In the genomic region with DNA sequence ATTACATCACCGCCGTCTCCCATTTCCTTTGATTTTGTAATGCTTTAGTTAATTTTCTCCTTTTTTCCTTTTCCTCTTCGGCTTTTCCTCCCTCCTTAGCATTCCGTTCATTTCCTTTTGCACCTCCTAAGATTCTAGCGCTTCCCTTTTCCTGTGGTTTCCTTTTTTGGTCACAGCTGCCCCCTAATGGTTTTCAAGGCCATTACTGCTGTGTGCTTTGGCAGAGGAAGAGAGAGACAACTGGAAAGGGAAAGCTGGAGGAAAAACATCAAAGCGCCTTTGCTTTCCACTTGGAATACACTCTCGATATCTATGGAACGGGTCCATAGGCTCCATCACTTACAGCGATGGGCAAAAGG, we compare ENCODE assay signal across 10 mouse cellular contexts. TPM values are rescaled to one million over a fixed set of nuclear protein-coding genes. Genes with fewer than 3 reads are reported as not detected.
A peak's percentile ranks its signal among the peaks of the same experiment; 100 is the strongest.
DNase-seq lines count a peak whose midpoint lies in the region; ATAC-seq and TF ChIP-seq lines count a peak whose summit lies in the region.
"Had no signal": no experiment of that assay in that cellular context is flagged by ENCODE, and none has a peak within 500 bp of the region (broad histone marks: within the 10 kb centered on the region; RNA-seq: fewer than 3 reads in every experiment).

No protein-coding gene starts in this region.

- H3K27me3 ChIP-seq in heart, embryonic 15.5 days = peaks cover 6% of the 10 kb centered on the region; the same call in 1 of the 2 replicates
- H3K27me3 ChIP-seq in limb, embryonic 12.5 days = peaks cover 7% of the 10 kb centered on the region; the same call in 1 of the 2 replicates
- H3K27me3 ChIP-seq in midbrain, embryonic 16.5 days (ENCODE audit: control insufficient read depth, insufficient read depth, low read depth, low read length) = no peaks in the 10 kb centered on the region
- no peaks in the 10 kb centered on the region; the same call in 1 of the 2 replicates for H3K27me3 ChIP-seq in thymus, adult 2 months (ENCODE audit: control insufficient read depth, insufficient read depth, low read length)

- H3K4me1 ChIP-seq in heart, embryonic 15.5 days (replicated peaks) = peaks cover 9% of the 10 kb centered on the region
- peaks cover 33% of the 10 kb centered on the region for H3K4me1 ChIP-seq in limb, embryonic 12.5 days (replicated peaks)
- peaks cover 10% of the 10 kb centered on the region for H3K4me1 ChIP-seq in midbrain, embryonic 16.5 days (ENCODE audit: control insufficient read depth, insufficient read depth, low read length)
- no peaks in the 10 kb centered on the region for H3K4me1 ChIP-seq in thymus, adult 2 months (replicated peaks; ENCODE audit: control insufficient read depth, insufficient read depth, low read length)

- H3K36me3 ChIP-seq in heart, embryonic 15.5 days = no peaks in the 10 kb centered on the region
- no peaks in the 10 kb centered on the region for H3K36me3 ChIP-seq in limb, embryonic 12.5 days
- no peaks in the 10 kb centered on the region for H3K36me3 ChIP-seq in midbrain, embryonic 16.5 days (ENCODE audit: control insufficient read depth, insufficient read depth, low read length)
- H3K36me3 ChIP-seq in thymus, adult 2 months (ENCODE audit: control insufficient read depth, insufficient read depth, low read length) = no peaks in the 10 kb centered on the region
- H3K36me3 ChIP-seq: G1E had no signal

- WGBS in heart, embryonic 15.5 days = 9% methylated on average over 9 of the region's 9 CpGs
- 16% methylated on average over 9 of the region's 9 CpGs for WGBS in limb, embryonic 12.5 days
- 18% methylated on average over 9 of the region's 9 CpGs for WGBS in midbrain, embryonic 16.5 days
- WGBS in thymus, adult 2 months = 15% methylated on average over 9 of the region's 9 CpGs

- no peak for TF ChIP-seq CTCF in thymus, adult 2 months (IDR thresholded peaks at IDR 0.05; ENCODE audit: borderline replicate concordance, control insufficient read depth, extremely low read depth, insufficient read depth, low read length, poor library complexity)

- peak overlapping the region; percentile 47 for H3K4me2 ChIP-seq in heart, embryonic 15.5 days
- H3K4me2 ChIP-seq in limb, embryonic 12.5 days = peak overlapping the region; percentile 34
- H3K4me2 ChIP-seq in midbrain, embryonic 16.5 days (ENCODE audit: low read length) = peak overlapping the region; percentile 29; the same call in 1 of the 2 replicates

- no peaks in the 10 kb centered on the region for H3K9me3 ChIP-seq in heart, embryonic 15.5 days (replicated peaks)
- H3K9me3 ChIP-seq in limb, embryonic 12.5 days = no peaks in the 10 kb centered on the region
- H3K9me3 ChIP-seq in midbrain, embryonic 16.5 days (replicated peaks; ENCODE audit: control insufficient read depth, low read length, poor library complexity, severe bottlenecking) = no peaks in the 10 kb centered on the region
- H3K9me3 ChIP-seq: G1E; megakaryocyte, embryonic 14.5 days had no signal

- peak; percentile 49 for DNase-seq in gastrocnemius, adult 18-20 months (ENCODE audit: low spot score)
- DNase-seq in gastrocnemius, postnatal 25 days = no peak
- DNase-seq in R1 (ENCODE audit: low read depth, low spot score) = peak; percentile 75
- DNase-seq in adrenal gland, adult 18-20 months (ENCODE audit: low spot score in 2 of 2) = no peak
- no peak for DNase-seq in thymus, adult 2 months

- TF ChIP-seq POLR2A in thymus, adult 2 months (IDR thresholded peaks at IDR 0.05; ENCODE audit: control insufficient read depth, extremely low read depth, insufficient read depth, low read length, poor library complexity) = no peak

- no peak overlapping the region for H3K9ac ChIP-seq in heart, embryonic 15.5 days
- H3K9ac ChIP-seq in limb, embryonic 12.5 days (replicated peaks) = no peak overlapping the region
- no peak overlapping the region for H3K9ac ChIP-seq in midbrain, embryonic 16.5 days (ENCODE audit: low read depth, low read length)

- no peak for ATAC-seq in heart, embryonic 15.5 days (replicated peaks; ENCODE audit: insufficient number of reproducible peaks, insufficient read depth, low FRiP score, low read depth)
- no peak for ATAC-seq in limb, embryonic 12.5 days (ENCODE audit: insufficient number of reproducible peaks, insufficient read depth, low FRiP score, low TSS enrichment, low read depth)
- peak; percentile 69; the same call in 1 of the 2 replicates for ATAC-seq in midbrain, embryonic 16.5 days

- no peak overlapping the region for H3K4me3 ChIP-seq in heart, embryonic 15.5 days
- H3K4me3 ChIP-seq in limb, embryonic 12.5 days (replicated peaks) = no peak overlapping the region
- no peak overlapping the region for H3K4me3 ChIP-seq in midbrain, embryonic 16.5 days (ENCODE audit: low read depth, low read length)
- no peak overlapping the region for H3K4me3 ChIP-seq in thymus, adult 2 months (ENCODE audit: control insufficient read depth, insufficient read depth, low read length)
- H3K4me3 ChIP-seq: megakaryocyte, embryonic 14.5 days had no signal

- H3K27ac ChIP-seq in heart, embryonic 15.5 days = no peak overlapping the region
- peak overlapping the region; percentile 42; the same call in 1 of the 2 replicates for H3K27ac ChIP-seq in limb, embryonic 12.5 days
- H3K27ac ChIP-seq in midbrain, embryonic 16.5 days (ENCODE audit: low read length) = no peak overlapping the region
- H3K27ac ChIP-seq in thymus, adult 2 months (ENCODE audit: control insufficient read depth, insufficient read depth, low read length) = no peak overlapping the region

RNA-seq across cellular contexts. Expression of gene Nrp2, which starts 6.1 kb away (rescaled TPM):
- total RNA-seq in gastrocnemius, adult 18-20 months (2021) = 1 to 10 TPM; 3.7 to 8.0 TPM
- 1 to 10 TPM; 4.5 to 6.0 TPM for total RNA-seq in gastrocnemius, postnatal 25 days (2021)
- 7.5 and 8.7 TPM in 2 replicates for polyA plus RNA-seq in heart, embryonic 15.5 days (2015; fragmentation: Nextera tagmentation; extraction: Ambion mirVana)
- polyA plus RNA-seq in limb, embryonic 12.5 days (2016; fragmentation: Nextera tagmentation; extraction: Ambion mirVana) = 70.7 and 86.2 TPM in 2 replicates
- 23.4 and 33.3 TPM in 2 replicates for polyA plus RNA-seq in midbrain, embryonic 16.5 days (2015; fragmentation: Nextera tagmentation; extraction: Ambion mirVana)
- 10 to 100 TPM; 27.9 to 41.1 TPM for total RNA-seq in adrenal gland, adult 18-20 months (2021)
- 5.4 and 5.7 TPM in 2 replicates for polyA plus RNA-seq in thymus, adult 2 months (2012; rRNA removed)

Comparison
In these comparisons a context has a peak if more than half of its experiments do, and no peak if none do; other contexts are left out.
1. DNase-seq: peak in gastrocnemius, adult 18-20 months (single experiment) and R1 (single experiment); none in gastrocnemius, postnatal 25 days (single experiment), adrenal gland, adult 18-20 months (0 of 2) and thymus, adult 2 months (single experiment).
2. Peak in every context shown above with its lines, with median percentiles within 50 percentile points of each other: H3K4me2 ChIP-seq.